Mouse (Mus musculus): ENCODE measurements around the gene Olfr53. TPM values are rescaled to one million over a fixed set of nuclear protein-coding genes. Genes with fewer than 3 reads are reported as not detected.
"Not testable (repeated sequence)": the region's sequence is repeated elsewhere in the genome, so short reads cannot be mapped to it uniquely, and the experiment has no call there.

Olfr53 gene
- polyA plus RNA-seq (2015; fragmentation: Nextera tagmentation; extraction: Ambion mirVana) = not detected in 2 replicates

DNA sequence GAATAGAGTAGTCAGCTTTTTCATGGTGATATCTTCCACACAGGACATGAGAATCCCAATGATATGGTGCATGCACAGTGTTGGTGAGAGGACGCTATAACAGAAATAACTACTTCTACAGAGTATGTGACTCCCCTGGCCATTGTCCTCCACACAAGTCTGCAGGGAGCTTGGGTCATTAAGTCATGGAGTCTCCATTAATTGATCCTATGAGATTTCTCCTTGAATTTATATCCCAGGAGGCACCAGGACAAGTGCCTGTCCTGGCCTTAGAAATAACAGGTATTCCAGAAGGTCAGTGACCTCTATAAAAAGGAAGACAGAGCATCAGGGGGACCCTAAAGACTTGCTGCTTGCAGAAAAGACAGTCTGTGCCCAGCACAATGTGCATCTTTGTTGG is at the start of gene Olfr53:
Gene Olfr53 (plus strand): TSS at position 301 of the 400 bp plus-strand sequence.
- ATAC-seq = no peak
- TF ChIP-seq CTCF (IDR thresholded peaks at IDR 0.05) (no peak), EP300 (IDR thresholded peaks at IDR 0.05) (no peak)

GRCm38 (mm10) chr7:140600969-140601368 is 45.3 kb upstream of the Olfr53 start, which contains the start of gene Olfr46:
Olfr46 (plus strand) TSS chr7:140601269.
- not testable (repeated sequence) for H3K9ac ChIP-seq (replicated peaks; ENCODE audit: low read depth); H3K27ac ChIP-seq (ENCODE audit: low read length); ATAC-seq; H3K27me3 ChIP-seq (replicated peaks; ENCODE audit: insufficient read depth, low read length); DNase-seq (ENCODE audit: low spot score); H3K36me3 ChIP-seq (ENCODE audit: insufficient read depth, low read length); H3K9me3 ChIP-seq (ENCODE audit: low read length); H3K4me3 ChIP-seq (ENCODE audit: low read depth, low read length); H3K4me2 ChIP-seq (replicated peaks; ENCODE audit: low read depth, low read length); H3K4me1 ChIP-seq (ENCODE audit: insufficient read depth, low read depth, low read length)
- 72% methylated on average over 2 of the region's 2 CpGs for WGBS

More for the DNA sequence above, at the start of gene Olfr53:
- H3K4me2 ChIP-seq (replicated peaks; ENCODE audit: low read depth, low read length) = no peak within 1 kb of the TSS
- no peak within 1 kb of the TSS for H3K27ac ChIP-seq (ENCODE audit: low read length)
- no peak within 1 kb of the TSS for H3K9ac ChIP-seq (replicated peaks; ENCODE audit: low read depth)
- no peak within 1 kb of the TSS for H3K4me3 ChIP-seq (ENCODE audit: low read depth, low read length)
- H3K27me3 ChIP-seq (replicated peaks; ENCODE audit: insufficient read depth, low read length) = no peaks in the 10 kb centered on the region
- no peaks in the 10 kb centered on the region for H3K4me1 ChIP-seq (ENCODE audit: insufficient read depth, low read depth, low read length)
- H3K9me3 ChIP-seq (ENCODE audit: low read length) = no peaks in the 10 kb centered on the region
- DNase-seq (ENCODE audit: low spot score) = no peak
- WGBS = 83% methylated on average over 1 of the region's 1 CpGs
- no peaks in the 10 kb centered on the region for H3K36me3 ChIP-seq (ENCODE audit: insufficient read depth, low read length)

GRCm38 (mm10) chr7:140628670-140629069 is 17.6 kb upstream of the Olfr53 start, which contains the start of gene Olfr61:
Olfr61 (plus strand) TSS chr7:140628970.
- 73% methylated on average over 3 of the region's 3 CpGs for WGBS
- not testable (repeated sequence) for H3K4me1 ChIP-seq (ENCODE audit: insufficient read depth, low read depth, low read length); H3K4me2 ChIP-seq (replicated peaks; ENCODE audit: low read depth, low read length); DNase-seq (ENCODE audit: low spot score); H3K9me3 ChIP-seq (ENCODE audit: low read length); H3K27ac ChIP-seq (ENCODE audit: low read length); H3K27me3 ChIP-seq (replicated peaks; ENCODE audit: insufficient read depth, low read length); H3K9ac ChIP-seq (replicated peaks; ENCODE audit: low read depth); H3K4me3 ChIP-seq (ENCODE audit: low read depth, low read length); ATAC-seq; H3K36me3 ChIP-seq (ENCODE audit: insufficient read depth, low read length)

GRCm38 (mm10) chr7:140630559-140630958 is 15.7 kb upstream of the Olfr53 start:
- TF ChIP-seq CTCF (IDR thresholded peaks at IDR 0.05) (no peak), EP300 (IDR thresholded peaks at IDR 0.05) (no peak)
- H3K27me3 ChIP-seq (replicated peaks; ENCODE audit: insufficient read depth, low read length) = no peaks in the 10 kb centered on the region
- H3K9ac ChIP-seq (replicated peaks; ENCODE audit: low read depth) = no peak overlapping the region
- H3K4me1 ChIP-seq (ENCODE audit: insufficient read depth, low read depth, low read length) = no peaks in the 10 kb centered on the region
- H3K4me2 ChIP-seq (replicated peaks; ENCODE audit: low read depth, low read length) = no peak overlapping the region
- no peak for ATAC-seq
- 56% methylated on average over 1 of the region's 1 CpGs for WGBS
- no peaks in the 10 kb centered on the region for H3K36me3 ChIP-seq (ENCODE audit: insufficient read depth, low read length)
- H3K27ac ChIP-seq (ENCODE audit: low read length) = no peak overlapping the region
- no peak overlapping the region for H3K4me3 ChIP-seq (ENCODE audit: low read depth, low read length)
- no peak for DNase-seq (ENCODE audit: low spot score)
- no peaks in the 10 kb centered on the region for H3K9me3 ChIP-seq (ENCODE audit: low read length)

DNA sequence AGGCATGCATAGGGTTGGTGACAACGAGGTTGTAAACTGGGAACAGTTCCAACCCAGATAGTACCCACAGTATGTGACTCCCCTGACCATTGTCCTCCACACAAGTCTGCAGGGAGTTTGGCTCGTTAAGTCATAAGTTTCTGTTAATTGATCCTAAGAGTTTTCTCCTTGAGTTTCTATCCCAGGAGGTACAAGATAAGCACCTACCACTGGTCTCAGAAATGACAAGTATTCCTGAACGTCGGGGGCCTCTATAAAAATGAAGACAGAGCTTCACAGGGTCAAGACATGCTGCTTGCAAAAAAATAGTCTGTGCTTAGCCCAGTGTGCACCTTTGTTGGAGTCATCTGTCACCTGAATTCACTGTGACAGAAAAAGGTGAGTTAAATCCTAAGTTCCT is 13.4 kb downstream of the Olfr53 start, which contains the start of gene Olfr539:
Gene Olfr539 (plus strand): TSS at position 301 of the 400 bp plus-strand sequence.
- H3K27me3 ChIP-seq (replicated peaks; ENCODE audit: insufficient read depth, low read length) = no peaks in the 10 kb centered on the region
- TF ChIP-seq CTCF (IDR thresholded peaks at IDR 0.05) (no peak), EP300 (IDR thresholded peaks at IDR 0.05) (no peak)
- no peaks in the 10 kb centered on the region for H3K36me3 ChIP-seq (ENCODE audit: insufficient read depth, low read length)
- H3K9me3 ChIP-seq (ENCODE audit: low read length) = no peaks in the 10 kb centered on the region
- no peaks in the 10 kb centered on the region for H3K4me1 ChIP-seq (ENCODE audit: insufficient read depth, low read depth, low read length)
- H3K9ac ChIP-seq (replicated peaks; ENCODE audit: low read depth) = no peak within 1 kb of the TSS
- H3K4me2 ChIP-seq (replicated peaks; ENCODE audit: low read depth, low read length) = no peak within 1 kb of the TSS
- DNase-seq (ENCODE audit: low spot score) (no peak), ATAC-seq (no peak)
- no peak within 1 kb of the TSS for H3K27ac ChIP-seq (ENCODE audit: low read length)
- no peak within 1 kb of the TSS for H3K4me3 ChIP-seq (ENCODE audit: low read depth, low read length)
- 66% methylated on average over 4 of the region's 4 CpGs for whole genome bisulfite sequencing

DNA sequence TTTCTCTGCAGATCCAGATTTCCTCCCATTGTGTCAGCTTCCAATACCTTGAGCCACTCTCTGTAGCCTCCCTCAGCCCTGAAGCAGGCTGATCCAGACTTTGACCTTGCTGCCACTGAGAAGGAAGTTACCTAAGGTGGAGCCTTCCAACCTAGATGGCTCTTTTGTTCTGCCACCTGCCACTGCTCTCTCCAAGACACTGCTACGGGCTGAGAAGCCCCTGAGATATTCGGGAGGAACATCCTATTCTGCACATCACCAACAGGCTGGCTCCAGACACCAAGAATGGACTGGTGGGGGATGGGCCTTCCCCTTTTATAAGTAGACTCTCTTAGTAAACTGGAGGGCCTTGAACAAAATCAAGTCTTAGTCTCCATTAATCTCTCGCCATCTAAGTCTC is 24.4 kb downstream of the Olfr53 start:
- not testable (repeated sequence) for ATAC-seq; DNase-seq (ENCODE audit: low spot score); H3K27me3 ChIP-seq (replicated peaks; ENCODE audit: insufficient read depth, low read length); H3K9ac ChIP-seq (replicated peaks; ENCODE audit: low read depth); H3K36me3 ChIP-seq (ENCODE audit: insufficient read depth, low read length); H3K4me1 ChIP-seq (ENCODE audit: insufficient read depth, low read depth, low read length); H3K9me3 ChIP-seq (ENCODE audit: low read length); H3K27ac ChIP-seq (ENCODE audit: low read length); H3K4me3 ChIP-seq (ENCODE audit: low read depth, low read length); H3K4me2 ChIP-seq (replicated peaks; ENCODE audit: low read depth, low read length)
- 81% methylated on average over 3 of the region's 3 CpGs for WGBS

DNA sequence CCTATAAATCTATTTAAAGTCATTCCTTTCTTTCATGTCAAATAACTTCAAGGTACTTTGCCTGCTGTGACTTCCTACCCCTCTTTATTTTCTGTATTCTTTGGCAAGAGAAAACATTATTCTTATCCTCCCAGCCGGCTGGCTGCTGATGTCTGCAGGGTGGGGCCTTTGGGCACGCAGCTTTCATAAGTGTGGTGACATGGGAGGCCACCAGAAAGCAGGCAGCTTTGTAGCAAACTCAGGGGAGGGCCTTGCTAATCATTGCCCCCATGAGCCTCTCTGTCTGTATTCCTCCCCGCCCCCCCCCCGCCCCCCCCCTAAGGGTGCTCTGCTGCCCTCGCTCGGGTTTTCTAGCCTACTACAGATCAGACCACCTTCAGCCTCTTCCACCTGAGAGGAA is 29.6 kb downstream of the Olfr53 start:
- DNase-seq (ENCODE audit: low spot score) (peak; percentile 4), ATAC-seq (no peak)
- no peak overlapping the region for H3K27ac ChIP-seq (ENCODE audit: low read length)
- no peak overlapping the region for H3K4me3 ChIP-seq (ENCODE audit: low read depth, low read length)
- H3K9ac ChIP-seq (replicated peaks; ENCODE audit: low read depth) = no peak overlapping the region
- H3K9me3 ChIP-seq (ENCODE audit: low read length) = no peaks in the 10 kb centered on the region
- H3K27me3 ChIP-seq (replicated peaks; ENCODE audit: insufficient read depth, low read length) = no peaks in the 10 kb centered on the region
- H3K4me2 ChIP-seq (replicated peaks; ENCODE audit: low read depth, low read length) = no peak overlapping the region
- H3K4me1 ChIP-seq (ENCODE audit: insufficient read depth, low read depth, low read length) = no peaks in the 10 kb centered on the region
- H3K36me3 ChIP-seq (ENCODE audit: insufficient read depth, low read length) = no peaks in the 10 kb centered on the region
- WGBS = 3% methylated on average over 5 of the region's 6 CpGs
- TF ChIP-seq CTCF (IDR thresholded peaks at IDR 0.05) (no peak), EP300 (IDR thresholded peaks at IDR 0.05) (no peak)

DNA sequence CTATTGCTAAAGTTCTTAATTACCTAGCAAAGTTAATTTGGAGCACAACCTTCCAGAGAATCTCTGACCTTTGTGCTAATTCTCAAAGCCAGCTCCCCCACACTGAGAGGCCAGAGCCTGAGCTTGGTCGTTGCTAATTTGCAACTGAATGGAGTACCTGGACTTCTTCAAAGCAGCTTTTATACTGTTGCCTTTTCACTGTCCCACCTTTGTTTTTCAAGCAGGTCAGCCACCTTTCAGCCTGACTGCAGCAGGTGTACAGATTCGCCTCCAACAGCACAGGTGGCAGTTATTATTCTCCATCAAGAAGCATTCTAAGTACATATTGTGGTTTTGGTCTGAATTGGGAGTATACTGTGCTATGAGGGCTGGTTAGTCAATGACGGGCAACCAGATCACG is 33.3 kb downstream of the Olfr53 start:
- 66% methylated on average over 4 of the region's 4 CpGs for WGBS

More for the DNA sequence above, 33.3 kb downstream of the Olfr53 start:
- H3K9ac ChIP-seq (replicated peaks; ENCODE audit: low read depth); H3K4me1 ChIP-seq (ENCODE audit: insufficient read depth, low read depth, low read length); H3K36me3 ChIP-seq (ENCODE audit: insufficient read depth, low read length); H3K4me3 ChIP-seq (ENCODE audit: low read depth, low read length); DNase-seq (ENCODE audit: low spot score); H3K4me2 ChIP-seq (replicated peaks; ENCODE audit: low read depth, low read length); H3K27me3 ChIP-seq (replicated peaks; ENCODE audit: insufficient read depth, low read length); H3K9me3 ChIP-seq (ENCODE audit: low read length); H3K27ac ChIP-seq (ENCODE audit: low read length); ATAC-seq: not testable (repeated sequence)
